Mouse (Mus musculus): ENCODE data around the gene Rai14.

Rai14 gene

DNA sequence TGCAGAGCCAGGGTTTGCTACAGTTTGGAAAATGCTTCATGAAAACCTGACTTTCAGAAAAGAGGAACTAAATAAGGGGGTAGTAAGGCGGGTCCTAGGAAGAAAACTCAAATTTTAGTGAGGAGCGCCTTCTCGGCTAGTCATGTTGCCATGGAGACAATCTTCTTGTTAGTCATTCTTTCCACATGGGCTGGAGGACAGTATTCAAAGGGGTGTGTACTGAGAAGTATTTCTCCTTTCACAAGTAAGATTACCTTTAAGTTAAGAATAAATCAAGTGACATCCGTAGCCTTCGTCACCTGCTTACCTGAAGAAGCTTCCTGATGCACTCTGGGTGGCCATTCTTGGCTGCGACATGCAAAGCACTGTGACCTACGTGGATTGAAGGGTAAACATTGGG is 115.0 kb downstream of the Rai14 start:
- no peak for DNase-seq

DNA sequence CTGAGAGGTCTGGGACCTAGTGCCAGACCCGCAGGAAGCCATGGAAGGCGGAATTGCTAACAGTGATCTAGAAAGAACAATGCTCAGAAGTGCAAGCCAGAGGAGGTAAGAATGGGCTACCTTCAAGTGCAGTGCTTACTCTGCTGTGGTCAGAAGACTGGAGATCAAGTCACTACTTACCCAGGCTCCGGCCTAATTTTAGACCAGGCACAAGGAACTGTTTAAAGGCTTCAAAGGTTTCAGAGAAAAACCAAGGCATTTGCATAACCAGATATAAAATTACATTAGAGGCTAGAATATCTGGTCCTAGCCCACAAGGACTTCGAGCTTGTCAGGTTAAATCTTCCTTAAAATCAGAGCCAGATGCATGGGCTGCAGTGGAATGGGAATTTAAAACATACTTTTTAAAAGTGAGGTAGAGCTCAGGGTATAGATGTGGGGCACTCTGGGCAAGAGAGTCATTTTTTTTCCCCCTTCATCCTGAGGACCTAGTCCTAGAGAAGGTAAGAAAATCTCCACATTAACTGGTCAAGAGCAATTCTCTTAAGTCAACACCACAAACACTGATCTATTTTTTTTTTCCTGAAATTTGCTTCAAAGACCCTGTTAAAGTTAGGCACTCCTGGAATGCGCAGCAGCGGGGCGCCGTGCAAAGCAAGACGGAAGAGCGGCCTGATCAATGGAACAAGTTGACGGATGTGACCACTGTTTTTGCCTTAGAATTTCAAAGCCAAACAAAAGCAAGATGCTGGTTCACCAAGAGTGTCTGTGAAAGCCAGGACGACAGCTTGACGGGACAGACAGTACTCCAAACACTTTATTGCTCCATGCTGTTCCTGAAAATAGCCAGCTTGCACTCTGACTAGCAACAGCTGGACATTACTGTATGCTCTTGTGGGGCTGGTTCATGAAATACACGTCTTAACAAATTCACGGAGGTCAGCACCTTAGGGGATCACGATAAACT is 115.9 kb downstream of the Rai14 start:
- peak in 1 of 2 experiments; percentile 55 for DNase-seq

DNA sequence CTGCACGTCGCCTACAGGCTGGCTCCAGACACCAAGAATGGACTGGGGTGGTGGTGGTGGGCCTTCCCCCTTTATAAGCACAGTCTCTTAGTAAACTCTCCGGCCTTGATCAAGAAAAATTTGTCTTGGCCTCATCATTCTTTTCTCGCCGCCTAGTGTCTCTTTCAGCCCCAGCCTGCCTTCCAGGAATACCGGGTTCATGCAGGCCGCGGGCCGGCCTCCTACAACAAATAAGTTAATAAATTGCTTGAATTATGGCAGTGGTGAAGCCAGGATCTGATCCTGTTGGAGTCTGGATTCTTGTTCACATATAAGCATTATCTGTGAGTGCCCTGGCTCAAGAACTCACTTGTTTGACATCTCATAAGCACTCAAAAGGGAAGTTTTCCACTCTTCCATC is 117.6 kb downstream of the Rai14 start:
- peak in 1 of 2 experiments; percentile 30 for DNase-seq

DNA sequence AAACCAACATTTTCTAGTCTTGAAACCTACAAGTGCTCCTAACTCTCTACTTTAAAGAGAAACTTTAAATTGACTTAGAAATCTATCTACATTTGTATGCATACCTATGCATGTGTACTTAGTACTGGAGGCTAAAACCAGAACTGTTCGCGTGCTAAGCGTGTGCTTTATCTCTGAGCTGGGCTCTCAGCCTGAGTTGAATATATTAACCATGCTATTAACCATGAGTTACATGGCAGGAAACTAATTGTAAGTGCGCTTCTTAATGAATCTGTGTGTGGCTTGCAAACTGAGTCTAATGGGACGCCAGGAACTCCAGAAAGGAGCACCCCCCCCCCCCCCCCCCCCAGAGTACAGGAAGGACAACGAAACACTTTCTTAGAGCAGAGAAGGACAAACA is 119.0 kb downstream of the Rai14 start:
- no peak for DNase-seq

DNA sequence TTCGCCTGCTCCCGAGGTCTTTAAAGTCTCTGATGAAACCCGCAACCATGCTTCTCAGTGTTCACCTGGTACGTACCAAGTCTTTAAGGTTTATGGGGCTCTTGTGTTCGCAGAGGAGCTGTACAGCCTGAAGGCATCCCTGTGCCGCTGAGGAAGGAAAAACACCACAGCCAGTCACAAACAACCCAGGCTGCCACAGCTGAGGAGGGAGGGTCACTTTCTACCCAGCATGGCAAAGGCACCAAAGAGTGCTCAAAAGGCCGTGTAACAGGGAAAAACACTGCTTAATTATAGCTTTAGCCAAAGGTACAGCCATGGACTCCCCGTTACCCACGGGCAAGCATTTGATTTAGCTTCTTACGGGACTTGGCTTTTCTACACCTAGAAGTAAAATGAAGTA is 119.5 kb downstream of the Rai14 start:
- no peak for DNase-seq

DNA sequence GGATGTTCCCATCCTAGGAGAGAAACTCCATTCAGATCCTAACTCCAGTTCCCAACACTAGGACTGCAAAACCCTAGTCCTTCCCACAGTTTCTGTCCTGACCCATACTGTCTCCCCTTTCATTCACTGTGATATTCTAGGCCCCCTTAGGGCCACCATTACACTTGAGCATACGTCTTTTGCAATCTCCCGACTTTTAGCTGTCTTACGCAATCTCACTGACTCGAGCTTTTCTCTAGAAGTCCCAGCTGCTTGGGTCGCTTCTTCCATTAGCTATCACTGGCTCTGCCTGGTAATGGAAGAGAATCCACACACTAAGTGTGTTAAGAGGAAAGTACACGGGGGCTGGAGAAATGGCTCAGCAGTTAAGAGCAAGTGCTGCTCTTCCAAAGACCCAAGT is 121.3 kb downstream of the Rai14 start:
- no peak for DNase-seq

DNA sequence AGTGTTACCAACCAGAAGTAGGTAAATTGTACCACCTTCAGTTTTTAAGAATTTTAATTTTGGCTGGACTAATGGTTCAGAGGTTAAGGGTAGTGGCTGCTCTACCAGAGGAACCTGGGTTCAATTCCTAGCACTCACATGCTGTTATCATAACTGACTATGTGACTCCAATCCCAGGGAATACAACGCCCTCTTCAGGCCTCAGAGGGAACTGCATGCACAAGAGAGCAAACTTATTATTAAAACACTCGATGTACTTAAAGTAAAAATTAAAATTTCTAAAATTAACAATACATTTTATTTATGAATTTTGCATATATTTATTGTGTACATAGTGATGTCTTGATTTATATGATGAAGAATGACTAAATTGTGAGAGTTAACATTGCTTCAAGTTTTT is 127.9 kb downstream of the Rai14 start:
- no peak for DNase-seq

DNA sequence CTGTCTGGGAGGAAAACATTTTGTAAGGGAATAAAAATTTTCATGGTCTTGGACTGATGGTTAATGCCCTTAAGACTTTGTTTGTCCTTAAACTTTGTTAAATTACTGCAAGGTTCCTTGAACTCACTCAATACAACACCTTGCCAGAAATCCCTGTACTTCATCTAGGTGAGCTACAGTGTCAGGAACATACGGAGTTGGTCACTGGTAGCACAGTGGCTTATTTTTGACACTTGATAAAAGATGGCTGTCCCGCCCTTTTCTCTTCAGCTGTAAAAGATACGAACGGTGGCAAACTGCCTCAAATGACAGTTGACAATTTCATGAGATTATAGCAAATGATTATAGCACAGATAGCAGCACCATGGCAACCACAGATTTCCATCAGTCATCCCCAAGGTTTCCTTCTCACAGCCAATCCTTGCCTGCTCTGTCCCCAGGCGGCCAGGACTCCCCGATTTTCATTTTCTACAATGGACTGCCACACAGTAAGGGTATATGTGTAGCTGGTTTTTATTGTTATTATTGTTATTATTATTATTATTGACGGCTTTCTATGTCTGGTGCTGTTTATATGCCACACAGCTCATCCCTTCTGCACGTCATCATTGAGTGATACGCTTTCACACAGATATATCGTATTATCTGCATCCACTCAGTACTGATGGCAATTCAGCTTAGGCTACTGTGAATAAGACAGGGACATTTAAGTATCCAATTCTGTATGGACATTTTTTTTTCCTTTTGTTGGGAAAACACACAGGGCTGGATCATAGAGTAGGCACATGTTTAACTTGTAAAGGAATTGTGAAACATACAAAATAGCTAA is 129.9 kb downstream of the Rai14 start:
- no peak for DNase-seq

DNA sequence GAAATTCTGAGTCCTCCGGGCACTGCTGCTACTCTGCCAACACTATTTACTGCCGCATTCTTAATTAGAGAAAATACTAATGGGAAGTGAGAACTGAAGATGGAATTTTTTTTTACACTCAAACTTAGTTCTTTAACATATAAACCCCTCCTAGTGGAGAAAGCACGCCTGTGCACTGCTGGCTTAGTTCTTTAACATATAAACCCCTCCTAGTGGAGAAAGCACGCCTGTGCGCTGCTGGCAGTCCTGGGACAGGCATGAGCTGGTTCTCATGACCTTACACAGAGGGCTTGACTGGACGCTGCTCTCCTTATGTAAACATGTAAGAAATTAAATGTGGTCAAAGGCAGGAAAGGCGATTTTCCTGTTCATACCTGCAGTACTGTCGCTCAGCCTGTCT is 131.0 kb downstream of the Rai14 start:
- DNase-seq: peak; percentile 83 to 87

DNA sequence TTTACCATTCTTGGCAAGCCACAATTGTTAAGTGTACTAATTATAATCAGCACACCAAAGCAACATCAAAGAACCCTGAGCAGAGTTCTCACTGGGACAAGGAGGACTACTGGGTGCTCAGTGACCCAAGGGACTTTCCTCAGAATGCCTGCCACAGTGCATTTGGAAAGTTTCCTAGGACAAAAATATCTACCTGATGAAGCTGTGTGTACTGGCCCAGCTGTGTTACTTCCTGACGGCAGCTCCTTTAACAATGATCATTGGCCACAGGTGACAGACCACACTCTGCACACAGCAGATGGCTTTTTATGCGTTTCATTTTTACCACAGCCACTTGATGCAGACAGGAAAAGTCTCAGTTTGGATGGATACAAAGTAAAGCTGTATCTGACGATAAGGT is 135.3 kb downstream of the Rai14 start:
- DNase-seq: no peak

DNA sequence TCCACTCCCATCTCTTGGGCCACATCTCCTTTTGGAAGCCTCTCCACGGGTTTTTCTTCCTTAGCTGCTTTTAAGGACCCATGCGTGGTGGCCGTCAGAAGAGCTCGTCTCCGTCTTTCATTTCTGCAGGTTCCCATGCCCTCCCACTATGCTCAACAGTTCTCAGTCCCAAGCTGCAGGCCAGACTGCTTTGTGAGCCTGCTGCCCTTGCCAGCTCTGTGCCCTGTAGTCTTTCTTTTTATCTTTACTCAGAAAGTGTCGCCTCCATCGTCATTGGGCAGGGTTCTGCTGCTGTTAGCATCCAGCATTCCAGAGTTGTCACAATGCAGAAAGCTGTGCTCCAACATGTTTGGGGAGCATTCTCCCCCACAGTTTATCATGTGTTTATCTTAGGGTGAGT is 147.9 kb downstream of the Rai14 start:
- no peak for DNase-seq

DNA sequence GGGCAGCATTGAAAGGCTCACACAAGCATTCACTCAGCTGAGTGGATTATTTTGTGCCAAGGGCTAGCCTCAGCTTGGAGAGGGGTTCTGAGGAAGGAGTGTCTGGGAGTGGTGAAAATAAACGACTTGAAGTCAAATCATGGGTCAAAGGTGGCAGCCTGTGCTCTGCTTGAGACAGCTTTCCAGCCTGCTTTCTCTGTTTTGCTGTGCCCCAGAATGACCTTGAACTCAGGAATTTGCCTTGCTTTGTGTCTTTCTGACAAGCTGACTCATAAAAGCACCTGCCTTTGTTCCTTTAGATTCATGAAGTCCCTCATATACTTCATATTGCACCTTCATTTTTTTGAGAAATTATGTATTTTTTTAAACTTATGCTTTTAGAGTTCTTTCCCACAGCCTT is 150.2 kb downstream of the Rai14 start:
- no peak for DNase-seq

DNA sequence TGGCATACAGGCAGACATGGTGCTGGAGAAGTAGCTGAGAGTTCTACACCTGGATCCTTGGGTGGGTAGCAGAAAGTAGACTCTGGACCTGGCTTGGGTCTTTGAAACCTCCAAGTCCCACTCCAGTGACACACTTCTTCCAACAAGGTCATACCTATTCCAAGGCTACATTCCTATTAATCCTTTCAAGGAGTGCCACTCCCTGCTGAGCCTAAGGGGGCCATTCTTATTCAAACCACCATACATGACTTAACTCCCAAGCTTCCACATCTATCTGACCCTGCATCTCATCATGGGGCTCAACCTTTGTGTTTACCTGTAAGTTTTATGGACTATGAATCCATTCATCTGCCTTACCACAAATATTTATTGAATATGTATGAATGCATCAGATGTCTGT is 152.1 kb downstream of the Rai14 start:
- no peak for DNase-seq

DNA sequence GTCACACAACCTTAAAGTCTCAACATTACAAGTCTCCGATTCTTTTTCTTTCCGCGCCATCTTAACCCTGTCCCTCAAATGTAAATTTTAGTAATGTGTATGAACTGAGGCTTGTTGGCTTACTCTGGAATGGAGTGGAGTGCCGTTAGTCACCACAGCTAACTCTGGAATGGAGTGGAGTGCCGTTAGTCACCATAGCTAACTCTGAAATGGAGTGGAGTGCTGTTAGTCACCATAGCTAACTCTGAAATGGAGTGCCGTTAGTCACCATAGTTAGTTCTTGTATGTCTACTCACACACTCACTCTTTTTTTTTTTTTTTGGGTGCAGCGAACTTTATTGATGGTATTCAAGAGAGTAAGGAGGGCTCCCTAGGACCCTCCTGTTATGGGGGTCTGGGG is 154.4 kb downstream of the Rai14 start:
- no peak for DNase-seq

DNA sequence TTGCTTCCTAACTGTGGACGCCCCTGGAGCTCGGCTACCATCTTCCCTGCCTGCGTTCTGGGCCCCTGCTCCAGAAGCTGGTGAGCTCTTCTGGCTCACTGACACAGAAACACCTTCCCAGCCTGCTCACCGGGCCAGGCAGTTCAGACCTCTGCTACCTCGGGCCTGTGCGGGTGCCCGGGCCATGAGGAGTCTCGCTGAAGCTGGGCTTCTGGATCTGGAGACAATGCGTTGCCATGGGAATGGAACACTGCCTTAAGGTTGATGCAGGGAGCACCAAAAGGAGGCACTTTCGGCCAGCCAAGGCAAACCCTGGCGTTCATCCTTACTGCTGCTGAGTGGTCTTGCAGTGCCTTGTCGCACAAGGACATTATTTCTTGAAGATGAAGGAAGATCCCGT is 156.0 kb downstream of the Rai14 start, which contains the start of gene Ttc23l:
Gene Ttc23l (minus strand): TSS at position 204 of the 400 bp plus-strand sequence.
- DNase-seq: no peak

DNA sequence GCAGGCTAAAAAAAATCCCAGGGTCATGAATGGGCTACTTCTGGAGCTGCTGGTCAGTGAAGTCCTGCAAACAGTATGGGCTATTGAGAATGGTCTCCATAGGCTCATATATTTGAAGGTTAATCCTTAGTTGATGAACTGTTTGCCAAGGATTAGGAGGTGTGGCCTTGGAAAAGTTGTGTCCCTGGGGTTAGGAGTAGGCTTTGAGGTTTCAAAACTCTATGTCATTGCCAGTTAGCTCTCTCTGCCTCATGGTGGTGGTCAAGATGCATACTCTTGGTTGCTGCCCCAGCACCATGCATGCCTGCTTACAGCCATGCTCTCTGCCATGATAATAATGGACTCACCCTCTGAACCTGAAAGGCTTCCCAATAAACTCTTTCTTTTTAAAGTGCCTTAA is 160.1 kb downstream of the Rai14 start:
- DNase-seq: no peak

DNA sequence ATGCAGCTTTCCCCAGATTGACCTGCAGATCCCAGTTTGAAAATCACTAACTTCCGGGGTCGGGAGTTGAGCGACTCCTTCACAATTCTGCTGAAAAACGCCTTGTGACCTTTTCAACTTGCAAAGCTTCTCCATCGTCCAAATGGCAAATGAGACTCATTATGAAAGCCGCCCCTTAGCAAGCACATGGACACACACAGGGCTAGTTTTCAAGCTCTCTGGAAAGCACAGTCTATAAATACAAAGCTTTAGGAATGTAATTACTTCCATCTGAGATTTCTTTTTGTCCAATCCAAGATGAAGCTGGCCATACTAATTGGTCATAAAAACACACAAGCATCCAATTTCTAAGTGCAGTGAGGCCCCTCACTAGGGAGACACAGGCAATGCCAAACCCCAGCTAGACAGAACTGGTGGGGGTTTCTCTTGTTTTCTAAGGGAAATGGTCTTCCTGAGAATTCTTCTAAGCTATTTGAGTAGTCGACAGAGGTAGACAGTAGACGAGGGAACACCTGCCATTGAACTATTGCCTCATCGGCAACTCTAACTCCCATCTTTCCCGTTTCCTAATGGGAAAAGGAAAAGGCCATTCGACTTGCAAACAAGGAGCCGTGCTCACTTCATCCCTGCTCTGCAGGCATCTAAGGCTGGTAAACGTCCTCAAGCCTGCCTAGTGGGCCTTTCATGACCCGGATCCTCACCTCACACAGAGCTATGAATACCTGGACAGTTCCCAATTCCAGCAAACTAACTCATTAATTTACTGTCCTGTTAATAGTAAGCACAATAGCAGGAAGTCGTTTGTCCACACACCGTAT is 173.9 kb downstream of the Rai14 start:
- DNase-seq: peak; percentile 3 to 33

DNA sequence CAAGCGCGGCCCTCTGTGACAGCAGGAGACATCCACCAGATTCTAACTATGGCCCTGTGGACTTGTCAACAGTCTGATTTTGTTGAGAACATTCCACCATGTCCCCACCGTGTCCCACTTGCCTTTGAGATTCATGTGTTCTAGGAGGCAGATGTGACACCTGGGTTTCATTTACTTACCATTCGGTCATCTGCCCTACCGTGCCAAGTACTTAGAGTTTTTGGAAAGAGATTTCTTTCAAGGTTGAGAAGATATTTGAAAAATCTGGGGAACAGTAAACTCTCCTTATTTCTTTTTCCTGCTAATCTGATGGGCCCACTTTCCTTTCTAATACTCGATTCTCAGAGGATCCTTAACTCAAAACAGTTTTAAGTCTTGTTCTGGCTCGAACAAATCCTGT is 178.5 kb downstream of the Rai14 start:
- no peak for DNase-seq

DNA sequence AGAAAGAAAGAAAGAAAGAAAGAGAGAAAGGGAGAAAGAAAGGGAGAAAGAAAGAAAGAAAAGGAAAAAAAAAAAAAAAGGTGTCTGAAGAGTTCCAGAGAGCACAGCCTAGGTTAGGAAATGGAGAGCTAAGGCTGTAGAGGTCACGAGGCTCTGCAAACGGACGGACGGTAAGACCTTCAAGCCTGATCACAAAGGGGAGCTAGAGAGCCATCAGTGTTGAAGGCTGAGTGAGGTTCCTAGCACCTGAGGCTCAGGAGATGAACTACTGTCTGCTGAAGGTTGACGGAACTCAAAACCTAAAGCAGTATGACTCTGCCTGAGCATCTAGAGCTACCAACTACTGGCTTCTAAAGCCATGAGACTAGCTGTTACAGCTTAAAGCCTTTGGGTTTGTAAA is 179.8 kb downstream of the Rai14 start:
- DNase-seq: no peak

DNA sequence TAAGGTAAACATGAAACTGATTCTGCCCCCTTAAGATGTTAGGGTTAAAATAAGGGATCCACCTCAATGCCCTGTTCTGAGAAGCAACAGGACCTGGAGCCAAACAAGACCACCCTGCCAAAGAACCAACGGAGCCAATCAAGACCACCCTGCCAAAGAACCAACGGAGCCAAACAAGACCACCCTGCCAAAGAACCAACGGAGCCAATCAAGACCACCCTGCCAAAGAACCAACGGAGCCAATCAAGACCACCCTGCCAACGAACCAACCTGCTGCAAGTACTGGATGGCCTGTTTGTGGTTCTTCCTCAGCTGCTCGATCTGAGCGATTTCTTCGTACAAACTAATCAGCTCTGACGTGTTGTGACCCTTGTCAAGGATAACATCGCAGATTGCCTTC is 181.1 kb downstream of the Rai14 start:
- peak in 1 of 2 experiments; percentile 33 for DNase-seq

DNA sequence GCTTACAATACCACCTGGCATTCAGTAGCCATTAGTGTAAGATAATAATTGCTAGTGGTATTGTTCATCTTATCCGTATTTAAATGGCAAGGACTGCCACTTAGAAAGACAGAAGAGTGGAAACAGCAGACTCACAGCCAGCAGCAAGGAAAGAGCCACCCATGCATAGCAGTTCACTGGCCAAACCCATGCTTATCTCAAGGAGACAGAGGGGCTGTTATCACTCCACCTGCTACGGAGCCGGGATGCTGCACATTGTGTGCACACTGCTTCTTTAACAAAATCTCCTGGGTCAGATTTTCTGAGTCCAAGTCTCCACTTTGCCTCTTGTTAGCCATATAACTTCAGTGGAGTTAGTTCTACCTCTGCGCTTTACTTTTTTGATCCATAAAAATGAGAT is 183.1 kb downstream of the Rai14 start:
- DNase-seq: no peak

DNA sequence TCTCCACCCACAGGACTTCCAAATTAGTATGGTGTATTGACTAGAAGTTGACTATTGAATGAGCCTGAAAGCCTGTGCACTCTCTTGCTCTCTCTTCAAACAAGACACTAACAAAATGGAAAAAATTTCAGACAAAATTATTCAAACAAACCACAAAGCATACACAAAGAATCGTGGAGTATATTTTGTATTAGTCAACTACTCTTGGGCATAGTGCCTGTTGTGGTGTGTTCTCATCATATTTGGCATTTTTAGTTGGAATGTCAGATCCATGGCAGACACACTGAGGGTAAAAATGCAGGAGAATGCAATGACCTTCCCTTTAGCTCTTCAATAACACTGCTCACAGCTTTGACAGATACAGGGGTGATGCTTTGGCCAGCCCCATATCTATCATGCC is 188.5 kb downstream of the Rai14 start:
- DNase-seq: no peak

Measured in kidney, postnatal 25 days (tissue).